Mouse (Mus musculus) lung, postnatal 0 days (tissue): ENCODE measurements around the gene Grm1.

Experiments used
- CTCF ChIP-seq: IDR thresholded peaks from 2 replicates; pipeline ENCODE4 v1.5.1; 2016; ENCODE audit warnings: antibody characterized with exemption, mild to moderate bottlenecking
- EP300 ChIP-seq: IDR thresholded peaks from 2 replicates; pipeline ENCODE4 v1.6.1; 2016; ENCODE audit warnings: antibody characterized with exemption, mild to moderate bottlenecking, control low read depth

GRCm38 (mm10) chr10:10942248-10942647, 139.9 kb downstream of the Grm1 start:
- TF ChIP-seq CTCF (no peak), EP300 (no peak)
